Mouse (Mus musculus) C2C12 (cell line): ENCODE data around the gene Akr1b10. TPM values are rescaled to one million over a fixed set of nuclear protein-coding genes. Genes with fewer than 3 reads are reported as not detected.

Source experiments
- H3K27me3 ChIP-seq: one replicate; pipeline ENCODE4 v1.6.1; 2011; ENCODE audit not compliant: control insufficient read depth, insufficient read depth, insufficient read length
- H3K36me3 ChIP-seq: one replicate; pipeline ENCODE4 v1.6.1; 2011; ENCODE audit not compliant: control insufficient read depth, insufficient read depth
- H3K4me3 ChIP-seq: one replicate; pipeline ENCODE4 v1.5.1; 2011; ENCODE audit warnings: mild to moderate bottlenecking, control low read depth; ENCODE audit not compliant: poor library complexity, insufficient read depth, severe bottlenecking
- H3K79me2 ChIP-seq: one replicate; pipeline ENCODE4 v1.6.1; 2011; ENCODE audit not compliant: control insufficient read depth, insufficient read depth
- H3K79me3 ChIP-seq: one replicate; pipeline ENCODE4 v1.6.1; 2011; ENCODE audit warnings: low read depth, control low read depth
- H3ac ChIP-seq: one replicate; pipeline ENCODE3; 2011; ENCODE audit warnings: low read depth; ENCODE audit not compliant: control insufficient read depth, insufficient read length
- CEBPB ChIP-seq: IDR thresholded peaks from one replicate; pipeline ENCODE4 v1.6.1; 2011; ENCODE audit warnings: low read depth, mild to moderate bottlenecking, control low read depth, moderate library complexity
- CTCF ChIP-seq: IDR thresholded peaks from one replicate; pipeline ENCODE4 v1.5.1; 2011; ENCODE audit not compliant: control insufficient read depth, insufficient read depth, insufficient read length
- FOSL1 ChIP-seq: IDR thresholded peaks from one replicate; pipeline ENCODE4 v1.8.0; 2011; ENCODE audit warnings: mild to moderate bottlenecking, low read length; ENCODE audit not compliant: poor library complexity, insufficient read depth, severe bottlenecking
- MAX ChIP-seq: IDR thresholded peaks from one replicate; pipeline ENCODE4 v1.6.1; 2011; ENCODE audit warnings: mild to moderate bottlenecking, control low read depth
- MYOD1 ChIP-seq: IDR thresholded peaks from one replicate; pipeline ENCODE4 v1.6.1; 2011; ENCODE audit warnings: low read depth; ENCODE audit not compliant: control insufficient read depth, insufficient read length
- MYOG ChIP-seq: IDR thresholded peaks from one replicate; pipeline ENCODE4 v1.6.1; 2011; ENCODE audit not compliant: control insufficient read depth, insufficient read length; ENCODE audit errors: extremely low read depth
- USF1 ChIP-seq: IDR thresholded peaks from one replicate; pipeline ENCODE4 v1.6.1; 2011; ENCODE audit warnings: low read depth, mild to moderate bottlenecking, control low read depth, moderate library complexity
- long read RNA-seq, 2 experiments: library from polyadenylated mRNA; unstranded; transcript quantifications; one replicate each; pipeline ENCODE4 v2.0.0; 2019 to 2020
- polyA plus RNA-seq: library from polyadenylated mRNA; unstranded; fragments of >200 nt; fragmentation: generic; extraction: Trizol; gene quantifications from one replicate; pipeline ENCODE4 v1.2.1, GENCODE M21; 2012; ENCODE audit warnings: missing spikeins

Gene Akr1b10
- 15.3 TPM for polyA plus RNA-seq
- long read RNA-seq, experiment 1, transcript Akr1b10-201 (10 exons, 1,371 nt): major isoform, 19 of 26 reads
- long read RNA-seq, experiment 1, partial matches to known transcripts: 2 of 26 reads
- long read RNA-seq, experiment 1, other reads (novel, unspliced or antisense): 1 of 26 reads
- long read RNA-seq, experiment 2, transcript Akr1b10-201 (10 exons, 1,371 nt): major isoform, 12 of 16 reads
- long read RNA-seq, experiment 2, partial matches to known transcripts: 0 of 16 reads
- long read RNA-seq, experiment 2, other reads (novel, unspliced or antisense): 2 of 16 reads

DNA sequence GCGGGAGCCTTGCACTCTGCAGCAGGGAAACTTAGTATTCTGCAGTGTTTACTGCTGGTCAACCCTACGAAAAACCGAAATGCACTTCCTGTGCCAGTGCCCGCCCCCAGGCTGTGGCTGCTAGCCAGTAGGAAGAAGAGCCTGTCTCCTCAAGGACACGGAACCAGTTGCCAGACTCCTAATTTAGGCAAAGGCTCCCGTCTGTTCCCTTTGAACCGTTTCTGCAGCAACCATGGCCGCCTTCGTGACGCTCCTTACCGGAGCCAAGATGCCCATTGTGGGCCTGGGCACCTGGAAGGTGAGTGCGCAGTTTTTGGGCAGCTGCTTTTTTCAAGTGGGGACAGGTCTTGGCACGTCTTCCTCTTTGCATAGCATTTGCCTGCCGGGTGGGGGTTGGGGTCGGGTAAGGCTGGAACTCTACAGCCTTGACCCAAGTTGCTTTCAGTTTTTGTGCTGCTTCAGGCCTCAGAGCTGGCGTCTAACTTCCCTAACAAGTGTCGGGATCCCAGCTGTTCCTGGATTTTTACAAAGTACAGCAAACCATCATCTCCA is at the start of gene Akr1b10:
Gene Akr1b10, plus strand, starts transcription at position 109 of the 552 bp plus-strand sequence.
- peak within 1 kb of the TSS; percentile 68 for H3ac ChIP-seq
- H3K4me3 ChIP-seq: peak within 1 kb of the TSS; percentile 47
- no peaks in the 10 kb centered on the region for H3K79me3 ChIP-seq

DNA sequence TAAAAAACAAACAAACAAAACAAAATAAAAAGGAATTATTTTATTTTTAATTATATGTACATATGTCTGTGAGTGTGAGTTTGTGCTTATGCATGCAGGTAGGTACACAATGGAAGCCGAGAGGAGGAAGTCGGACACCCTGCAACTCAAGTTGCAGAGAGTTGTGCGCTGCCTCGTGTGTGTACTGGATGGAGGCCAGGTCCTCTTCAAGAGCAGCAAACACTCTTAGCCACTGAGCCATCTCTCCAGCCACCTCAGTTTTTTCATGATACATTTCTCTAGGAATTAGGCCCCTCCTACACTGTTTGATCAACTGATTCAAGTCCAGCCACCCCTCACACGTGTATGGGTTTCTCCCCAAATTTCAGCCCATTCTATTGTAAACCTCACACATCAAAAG is 49.3 kb upstream of the Akr1b10 start:
- Histone ChIP-seq H3K79me3 (no peaks in the 10 kb centered on the region), H3K4me3 (no peak overlapping the region), H3K27me3 (no peaks in the 10 kb centered on the region), H3K79me2 (no peaks in the 10 kb centered on the region), H3ac (no peak overlapping the region), H3K36me3 (no peaks in the 10 kb centered on the region)
- TF ChIP-seq CEBPB (no peak), USF1 (no peak), MAX (no peak), MYOG (no peak)

More for the DNA sequence above, at the start of gene Akr1b10:
- Histone ChIP-seq H3K27me3 (no peaks in the 10 kb centered on the region), H3K79me2 (no peaks in the 10 kb centered on the region), H3K36me3 (no peaks in the 10 kb centered on the region)
- TF ChIP-seq FOSL1 (no peak), MYOG (no peak), USF1 (no peak), MAX (no peak), CEBPB (no peak), MYOD1 (no peak), CTCF (no peak)

DNA sequence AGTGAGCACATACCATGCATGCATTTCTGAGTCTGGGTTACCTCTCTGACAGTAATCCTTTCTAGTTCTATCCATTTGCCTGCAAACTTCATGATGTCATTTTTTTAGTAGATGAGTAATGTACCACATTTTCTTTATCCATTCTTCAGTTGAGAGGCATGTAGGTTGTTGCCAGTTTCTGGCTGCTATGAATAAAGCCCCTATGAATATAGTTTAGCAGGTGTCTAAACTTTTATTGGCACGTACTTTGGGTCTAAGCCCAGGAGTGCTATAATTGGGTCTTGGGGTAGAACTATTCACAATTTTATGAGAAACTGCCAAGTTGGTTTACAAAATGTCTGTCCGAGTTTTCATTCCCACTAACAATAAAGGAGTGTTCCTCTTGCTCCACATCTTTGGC is 46.2 kb upstream of the Akr1b10 start:
- no peak for TF ChIP-seq MYOG
- no peak for TF ChIP-seq FOSL1
- TF ChIP-seq CEBPB: no peak
- no peak for TF ChIP-seq CTCF
- Histone ChIP-seq H3K4me3 (no peak overlapping the region), H3K79me2 (no peaks in the 10 kb centered on the region), H3K27me3 (no peaks in the 10 kb centered on the region), H3K36me3 (no peaks in the 10 kb centered on the region), H3ac (no peak overlapping the region), H3K79me3 (no peaks in the 10 kb centered on the region)

DNA sequence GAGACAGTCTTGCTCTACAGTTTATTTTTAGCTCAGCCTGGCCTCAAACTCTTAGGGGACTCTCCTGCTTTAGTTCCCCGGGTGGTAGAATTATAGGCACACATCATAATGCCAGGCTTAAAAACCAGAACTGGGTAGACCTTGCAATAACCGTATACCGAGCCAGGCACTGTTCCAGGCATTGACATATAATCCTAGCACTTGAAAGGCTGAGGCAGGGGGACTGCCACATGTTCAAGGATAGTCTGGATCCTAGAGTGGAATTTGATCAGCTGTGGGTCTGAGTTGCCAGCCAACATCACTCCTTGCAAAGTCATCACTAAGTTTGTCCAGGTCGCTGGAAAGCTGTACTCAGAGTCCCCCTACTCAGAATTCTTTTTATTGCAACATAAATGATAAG is 42.0 kb upstream of the Akr1b10 start:
- Histone ChIP-seq H3K79me2 (no peaks in the 10 kb centered on the region), H3ac (no peak overlapping the region), H3K79me3 (no peaks in the 10 kb centered on the region), H3K36me3 (no peaks in the 10 kb centered on the region), H3K27me3 (no peaks in the 10 kb centered on the region), H3K4me3 (no peak overlapping the region)
- no peak for TF ChIP-seq CTCF
- TF ChIP-seq MYOD1: no peak
- TF ChIP-seq CEBPB: no peak
- no peak for TF ChIP-seq MAX
- no peak for TF ChIP-seq MYOG
- TF ChIP-seq USF1: no peak
- TF ChIP-seq FOSL1: no peak

DNA sequence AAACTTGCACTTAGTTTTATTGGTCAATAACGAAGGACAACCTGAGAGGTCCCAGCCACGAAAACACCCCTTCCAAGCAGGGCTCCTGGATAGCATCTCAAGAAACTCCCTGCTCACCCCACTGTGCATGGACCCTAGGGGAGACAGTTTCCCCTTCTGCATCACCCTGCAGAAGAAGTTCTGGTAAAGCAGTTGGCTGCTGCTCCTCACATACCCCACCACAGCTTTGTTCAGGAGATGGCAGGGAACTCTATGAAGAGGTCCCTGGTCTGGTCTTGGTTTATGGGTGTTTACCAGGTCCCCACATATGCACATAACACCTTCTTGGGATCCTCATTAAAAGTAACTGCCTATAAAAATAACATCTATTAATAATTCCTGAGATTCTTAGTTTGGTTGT is 41.5 kb upstream of the Akr1b10 start:
- H3ac ChIP-seq: no peak overlapping the region
- H3K79me3 ChIP-seq: no peaks in the 10 kb centered on the region
- H3K27me3 ChIP-seq: no peaks in the 10 kb centered on the region
- TF ChIP-seq CTCF: no peak
- TF ChIP-seq MAX: no peak
- TF ChIP-seq MYOG: no peak
- no peak for TF ChIP-seq MYOD1
- no peak for TF ChIP-seq FOSL1
- TF ChIP-seq CEBPB: no peak
- no peak for TF ChIP-seq USF1
- no peaks in the 10 kb centered on the region for H3K36me3 ChIP-seq
- H3K4me3 ChIP-seq: no peak overlapping the region
- no peaks in the 10 kb centered on the region for H3K79me2 ChIP-seq

DNA sequence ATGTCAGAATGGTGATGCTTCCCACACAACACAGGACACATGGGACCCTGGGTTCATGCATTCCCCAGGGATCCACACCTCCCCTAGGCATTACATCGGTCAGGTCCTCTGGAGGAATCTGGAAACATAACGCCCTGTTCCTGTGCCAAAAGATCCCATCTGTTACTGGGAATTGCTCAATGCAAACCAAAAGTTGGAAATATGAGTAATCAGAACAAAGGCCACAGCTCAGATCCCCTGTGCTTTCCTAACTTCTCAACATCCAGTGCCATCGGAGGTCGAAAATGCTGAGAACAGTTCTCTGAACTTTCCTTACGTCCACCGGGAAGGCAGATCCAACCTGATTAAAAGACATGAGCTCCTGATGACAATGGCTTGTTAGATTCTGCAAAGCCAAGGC is 40.6 kb upstream of the Akr1b10 start:
- TF ChIP-seq CEBPB (peak; percentile 91), CTCF (no peak)
- no peaks in the 10 kb centered on the region for H3K79me2 ChIP-seq
- no peaks in the 10 kb centered on the region for H3K79me3 ChIP-seq
- no peak overlapping the region for H3ac ChIP-seq
- no peak overlapping the region for H3K4me3 ChIP-seq
- H3K27me3 ChIP-seq: no peaks in the 10 kb centered on the region
- H3K36me3 ChIP-seq: no peaks in the 10 kb centered on the region
